Mouse (Mus musculus) forelimb bud, embryonic 11.5 days (tissue): ENCODE measurements around the gene Cacng2.

ENCODE experiments used
- DNase-seq: peaks from one replicate; pipeline ENCODE4 v3.0.0-alpha.2; 2012; ENCODE audit warnings: low read depth, low spot score

The Cacng2 gene

DNA sequence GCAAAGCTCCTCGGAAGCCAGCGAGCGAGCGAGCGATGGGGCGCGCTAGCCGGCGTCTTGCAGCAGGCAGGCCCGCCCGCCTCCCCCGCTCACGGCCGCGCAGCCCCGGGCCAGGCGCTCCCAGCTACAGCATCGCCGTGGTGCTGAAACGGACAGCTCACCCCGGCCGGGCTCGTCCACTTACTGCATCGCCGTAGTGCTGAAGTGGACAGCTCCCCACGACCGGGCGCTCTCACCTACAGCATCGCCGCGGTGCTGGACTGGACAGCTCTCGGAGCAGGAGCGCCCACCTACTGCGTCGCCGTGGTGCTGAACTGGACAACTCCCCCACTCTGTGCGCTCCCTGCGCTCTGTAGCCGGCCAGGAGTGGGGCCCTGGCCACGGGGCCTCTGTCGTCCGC is at the start of gene Cacng2:
Cacng2 (minus strand) TSS at position 325 of the 400 bp plus-strand sequence.
- DNase-seq = peak; percentile 99

DNA sequence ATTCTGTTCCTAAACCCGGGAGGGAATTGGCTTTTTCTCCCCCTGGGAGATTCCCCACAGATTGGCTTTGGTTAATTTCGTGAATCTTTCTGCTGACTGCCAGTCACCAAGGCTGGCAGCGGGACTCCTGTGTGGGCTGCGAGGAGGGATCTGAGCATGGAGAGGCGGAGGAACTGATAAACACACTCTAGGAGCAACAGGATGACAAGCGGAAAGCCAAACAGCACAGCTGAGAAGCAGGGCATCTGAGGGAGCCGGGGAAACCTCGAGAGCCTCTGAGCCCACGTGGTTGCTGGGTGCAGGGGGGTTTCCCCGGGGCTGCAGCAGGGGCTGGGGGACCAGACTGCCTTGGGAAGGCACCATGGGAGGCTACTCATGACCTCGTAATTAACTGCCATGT is 49.7 kb upstream of the Cacng2 start:
- DNase-seq = no peak

DNA sequence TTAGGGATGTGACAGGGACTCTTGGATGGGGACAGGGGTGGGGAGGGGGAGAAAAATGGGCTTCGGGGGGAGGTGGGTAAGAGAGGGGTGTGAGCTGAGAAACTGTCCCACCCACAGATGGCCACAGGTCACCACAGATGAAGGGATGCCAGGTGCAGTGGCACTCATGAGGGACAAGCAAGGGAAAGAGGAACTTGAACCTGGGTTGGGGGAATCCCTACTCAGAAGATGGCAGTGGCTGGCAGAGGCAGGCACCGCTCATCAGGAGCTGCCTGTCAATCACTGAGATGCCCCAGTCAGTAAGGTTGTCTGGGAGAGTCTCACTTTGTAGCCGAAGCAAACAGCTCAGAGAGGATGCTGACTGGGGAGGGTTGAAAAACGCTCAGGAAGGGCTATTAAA is 45.5 kb upstream of the Cacng2 start:
- no peak for DNase-seq

DNA sequence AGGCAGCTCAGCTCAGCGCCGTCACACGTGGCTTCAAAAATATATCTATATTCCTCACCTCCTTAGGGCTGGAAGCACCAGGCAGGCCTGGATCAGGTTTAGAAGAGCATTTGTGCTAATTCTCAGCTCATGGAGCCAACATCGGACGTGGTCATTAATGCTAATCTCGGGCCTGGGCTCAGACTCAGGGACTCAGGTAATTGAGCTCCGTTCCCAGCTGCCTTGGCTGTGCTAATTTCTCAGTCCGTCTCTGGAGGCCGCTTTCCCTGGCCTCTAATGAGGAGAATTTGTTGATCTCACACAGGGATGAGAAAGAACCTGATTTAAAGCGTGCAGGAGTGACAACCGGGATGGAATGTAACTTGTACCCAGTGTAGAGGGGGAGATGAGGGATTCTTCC is 44.6 kb upstream of the Cacng2 start:
- DNase-seq = no peak

DNA sequence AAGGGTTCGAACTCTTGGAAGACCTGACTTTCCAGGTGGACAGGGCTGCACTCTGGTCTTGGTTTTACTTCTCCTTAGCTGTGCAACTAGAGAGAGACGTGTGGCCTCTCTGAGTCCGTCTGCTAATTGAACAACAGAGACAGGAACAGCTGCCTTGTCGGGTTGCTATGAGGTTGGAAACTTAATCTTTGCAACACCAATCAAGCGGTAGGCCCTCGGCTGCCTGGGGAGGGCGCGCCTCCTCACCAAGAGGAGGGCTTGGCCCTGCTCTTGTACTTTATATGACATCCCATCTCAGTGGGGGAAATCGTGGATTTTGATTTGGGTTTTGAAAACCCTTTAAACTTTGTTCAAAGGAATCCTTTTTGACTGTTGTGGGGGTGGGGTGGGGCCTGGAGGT is 42.1 kb upstream of the Cacng2 start:
- no peak for DNase-seq

DNA sequence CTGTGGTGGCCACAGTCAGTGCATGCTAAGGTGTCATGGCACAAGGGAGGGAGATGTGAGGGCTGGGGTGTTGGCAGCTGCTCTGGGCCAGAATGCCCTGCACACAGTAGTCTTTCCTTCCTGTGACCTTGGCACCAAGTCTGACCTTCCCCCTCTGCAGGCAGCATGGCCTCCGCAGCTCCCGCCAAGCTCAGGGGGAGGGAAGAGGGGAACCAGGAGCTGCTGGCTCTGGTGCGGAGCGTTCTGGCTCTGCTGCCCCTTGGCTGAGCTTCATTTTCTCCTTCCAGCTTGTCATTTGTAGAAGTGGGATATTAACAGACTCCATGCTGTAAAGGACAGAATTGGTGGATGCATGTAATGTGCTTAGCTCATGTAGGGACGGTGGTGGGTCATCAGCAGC is 38.5 kb upstream of the Cacng2 start:
- DNase-seq = no peak

DNA sequence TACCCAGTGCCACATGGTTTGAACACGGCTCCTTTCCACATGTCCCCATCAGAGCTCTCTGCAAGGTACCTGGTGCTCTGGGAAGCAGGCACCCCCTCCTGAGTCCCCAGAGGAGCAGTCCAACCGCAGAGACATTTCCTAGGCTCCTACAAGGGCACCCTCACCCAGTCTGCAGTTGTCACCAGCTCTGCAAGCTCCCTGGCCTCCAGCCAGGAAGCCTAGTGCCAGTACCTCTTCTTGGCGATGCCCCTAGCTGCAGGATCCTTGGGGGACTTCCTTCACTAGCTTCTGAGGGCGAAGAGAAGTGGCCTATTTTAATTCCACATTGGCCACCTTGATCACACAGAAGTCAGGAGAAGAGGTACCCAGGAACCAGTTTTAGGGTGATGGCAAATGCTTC is 38.0 kb upstream of the Cacng2 start:
- no peak for DNase-seq

DNA sequence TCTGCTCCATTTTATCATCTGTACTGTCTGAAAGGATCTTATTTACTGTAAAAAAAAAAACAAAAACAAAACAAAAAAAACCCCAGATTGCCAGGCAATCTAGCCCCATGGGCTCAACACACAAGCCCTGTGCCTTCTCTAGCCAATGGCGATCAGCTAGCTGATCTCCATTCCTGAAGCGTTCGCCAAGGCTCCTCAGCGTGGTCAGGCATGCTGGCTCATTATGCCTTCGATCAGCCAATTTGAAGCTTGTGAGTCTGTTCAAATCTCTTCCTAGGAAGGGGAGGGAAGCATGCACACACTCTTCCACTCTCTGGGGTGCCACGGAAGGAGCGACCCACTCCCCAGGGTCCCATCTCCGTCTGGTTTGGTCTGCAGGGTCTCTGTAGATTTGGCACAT is 37.5 kb upstream of the Cacng2 start:
- no peak for DNase-seq

DNA sequence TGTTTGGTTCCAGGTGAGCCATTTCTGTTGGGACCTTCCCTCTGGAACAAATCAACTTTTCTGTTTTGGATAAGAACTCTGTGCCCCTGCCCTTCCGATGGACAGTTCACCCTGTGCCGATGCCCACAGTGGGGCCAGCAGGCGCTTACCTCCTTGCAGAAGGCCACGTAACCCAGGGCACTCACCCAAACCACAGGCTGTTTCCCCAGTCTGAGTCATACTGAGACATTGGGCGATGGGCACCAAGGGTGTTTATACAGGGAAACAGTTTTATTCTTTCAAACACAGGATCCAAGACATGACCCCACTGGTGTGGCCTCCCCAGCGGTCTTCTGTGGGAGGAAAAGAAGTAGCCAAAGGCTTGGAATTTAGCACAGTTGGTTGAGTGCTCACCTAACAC is 35.6 kb upstream of the Cacng2 start:
- DNase-seq = no peak

DNA sequence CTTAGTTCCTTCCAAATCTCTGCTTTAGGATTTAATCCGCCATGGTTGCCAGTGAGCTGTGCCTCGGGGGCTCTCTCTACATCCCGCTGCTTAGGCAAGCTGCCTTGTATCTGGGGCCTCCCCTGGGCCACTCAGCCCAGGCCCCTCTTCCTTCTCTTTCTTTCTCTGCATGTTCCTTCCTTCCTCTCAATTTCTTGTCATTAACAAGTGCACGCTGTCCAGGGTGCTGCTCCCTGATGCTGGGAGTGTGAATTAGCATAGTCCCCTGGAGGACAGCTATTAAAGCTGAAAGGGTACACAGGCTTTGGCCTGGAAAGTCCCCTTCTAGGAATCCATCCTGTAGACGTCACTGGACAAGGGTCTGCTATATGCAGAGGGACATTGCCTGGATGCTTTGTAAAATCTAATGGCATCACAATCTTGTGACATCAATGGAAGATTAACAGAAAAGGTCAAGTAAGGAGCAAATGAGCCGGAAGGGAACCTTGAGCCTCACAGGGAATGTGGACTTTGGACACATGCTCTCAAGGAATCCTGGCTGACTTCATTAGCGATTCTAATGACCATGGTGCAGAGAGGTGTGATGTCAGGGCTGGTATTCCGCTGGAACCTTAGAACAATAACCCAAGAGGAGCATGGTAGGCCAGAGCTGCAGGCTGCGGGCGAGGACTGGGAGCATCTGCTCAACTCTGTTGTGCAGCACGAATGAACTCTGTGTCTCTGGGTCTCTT is 33.4 kb upstream of the Cacng2 start:
- peak; percentile 23 for DNase-seq

DNA sequence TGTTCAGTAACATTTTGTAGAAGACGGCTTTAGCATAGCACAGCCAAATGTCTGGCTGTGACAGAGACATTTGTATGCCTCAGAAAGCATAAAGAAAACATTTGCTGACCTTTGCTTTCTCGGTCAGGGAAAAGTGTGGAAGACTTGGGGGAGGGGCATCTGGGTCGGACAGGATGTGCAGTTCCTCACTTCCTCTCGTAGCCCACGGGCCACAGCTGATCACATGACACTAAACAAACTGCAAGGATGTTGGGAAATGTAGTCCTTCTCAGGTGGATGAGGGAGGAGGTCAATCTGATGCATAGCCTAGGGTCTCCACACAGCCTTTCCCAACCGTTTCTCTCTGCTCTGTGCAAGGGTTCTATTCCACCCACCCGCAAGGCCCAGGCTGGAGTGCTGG is 28.7 kb upstream of the Cacng2 start:
- DNase-seq = no peak

DNA sequence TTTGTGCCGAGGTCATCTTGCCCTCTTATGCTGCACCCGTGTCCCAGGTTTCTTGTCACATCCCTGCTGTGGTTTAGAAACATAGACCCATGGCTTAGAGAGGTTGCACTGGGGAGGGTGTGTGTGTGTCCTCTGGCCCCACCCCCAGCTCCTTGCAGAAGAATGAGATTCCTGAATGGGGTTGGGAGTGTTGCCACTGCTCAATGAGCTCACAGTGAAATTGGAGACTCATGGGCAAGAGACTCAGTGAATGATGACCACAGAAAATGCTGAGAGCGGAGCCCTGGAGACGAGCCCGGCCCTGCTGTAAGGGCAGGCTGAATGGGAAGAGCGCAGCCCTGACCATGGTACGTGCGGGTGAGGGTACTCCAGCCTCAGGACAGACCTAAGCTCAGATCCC is 20.4 kb upstream of the Cacng2 start:
- no peak for DNase-seq

DNA sequence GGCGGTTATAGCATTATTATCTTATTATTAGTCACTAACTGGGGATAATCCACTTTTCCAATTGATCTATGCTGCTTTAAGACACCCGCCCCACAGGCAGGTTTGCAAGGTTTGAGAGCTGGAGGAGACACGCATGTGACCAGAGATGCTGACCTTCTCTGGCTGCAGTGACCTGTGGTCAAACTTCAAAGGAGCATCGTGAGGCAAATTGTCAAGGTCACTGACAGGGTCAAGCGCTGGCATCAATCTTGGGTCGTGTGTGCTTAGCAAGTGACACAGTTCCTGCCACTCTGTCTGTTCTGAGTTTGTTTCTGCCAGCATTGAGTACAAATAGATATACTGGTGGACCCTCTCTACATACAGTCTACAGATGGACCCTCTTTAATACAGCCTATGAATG is 14.8 kb upstream of the Cacng2 start:
- no peak for DNase-seq

DNA sequence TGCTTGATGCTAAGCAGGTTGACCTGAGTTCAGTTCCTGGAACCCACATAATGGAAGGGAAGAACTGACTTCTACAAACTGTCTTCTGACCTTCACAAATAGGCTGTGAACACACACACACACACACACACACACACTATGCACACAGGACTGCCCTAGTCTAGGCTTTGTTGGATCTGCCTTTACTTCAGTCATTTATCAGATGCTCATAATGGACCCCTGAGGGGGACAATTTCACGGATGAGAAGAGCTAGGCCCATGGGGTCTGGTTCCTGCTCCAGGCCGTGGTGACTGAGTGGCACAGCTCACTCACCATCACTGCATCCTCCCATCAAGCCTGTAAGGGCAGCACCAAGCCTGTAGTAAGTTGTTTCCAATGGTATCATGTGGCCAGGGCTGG is 13.6 kb upstream of the Cacng2 start:
- DNase-seq = no peak

DNA sequence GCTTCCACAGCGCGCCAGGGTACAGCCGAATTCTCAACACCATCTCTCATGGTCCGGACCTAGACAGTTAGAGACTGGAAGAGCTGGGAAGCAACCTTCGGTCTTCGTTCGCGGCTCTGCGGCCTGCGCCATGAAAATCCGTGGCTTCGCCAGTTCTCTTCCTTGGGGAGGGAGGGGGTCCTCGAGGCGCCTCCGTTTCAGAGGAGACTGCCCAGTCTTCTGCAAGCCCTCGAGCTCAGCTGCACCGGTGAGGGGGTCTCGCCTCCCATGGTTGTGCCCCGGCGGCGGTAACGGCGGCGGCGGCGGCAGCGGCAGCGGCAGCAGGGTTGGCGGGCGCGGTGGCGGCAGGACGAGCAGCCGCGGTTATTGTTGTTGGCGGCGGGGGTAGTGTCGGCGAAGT is 580 bp downstream of the Cacng2 start:
- DNase-seq = no peak

DNA sequence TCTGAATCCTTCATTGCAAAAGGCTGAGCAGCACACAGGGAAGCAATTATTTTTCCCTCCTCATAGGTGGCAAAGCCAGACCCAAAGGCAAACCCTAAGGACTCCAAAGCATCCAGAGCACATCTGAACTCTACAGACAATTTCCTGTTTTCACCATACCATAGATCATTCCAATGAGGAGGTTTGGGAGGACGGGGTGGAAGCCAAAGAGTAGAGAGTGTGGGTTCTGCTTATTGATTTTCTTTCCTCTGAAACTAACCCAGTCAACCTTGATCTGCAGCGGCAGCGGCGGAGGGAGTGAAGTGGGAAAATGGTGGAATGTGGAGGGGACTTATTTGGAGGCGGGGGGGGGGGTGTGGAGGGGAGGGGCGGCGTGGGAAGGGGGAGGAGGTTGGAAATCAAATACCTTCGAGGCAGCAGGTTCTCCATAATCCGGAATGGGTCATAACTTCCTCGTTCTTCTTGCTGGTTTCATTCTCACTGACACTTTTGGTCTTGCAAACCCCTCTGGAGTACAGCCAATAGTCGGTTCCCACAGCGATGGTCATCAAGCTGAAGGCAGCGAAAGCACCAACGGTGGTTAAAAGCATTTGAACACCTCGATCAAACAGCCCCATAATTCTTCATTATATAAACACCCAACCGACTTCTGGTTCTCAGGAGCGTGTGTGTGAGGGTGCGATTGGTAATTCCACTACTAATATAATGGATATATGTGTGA is 1.4 kb downstream of the Cacng2 start:
- DNase-seq = no peak

DNA sequence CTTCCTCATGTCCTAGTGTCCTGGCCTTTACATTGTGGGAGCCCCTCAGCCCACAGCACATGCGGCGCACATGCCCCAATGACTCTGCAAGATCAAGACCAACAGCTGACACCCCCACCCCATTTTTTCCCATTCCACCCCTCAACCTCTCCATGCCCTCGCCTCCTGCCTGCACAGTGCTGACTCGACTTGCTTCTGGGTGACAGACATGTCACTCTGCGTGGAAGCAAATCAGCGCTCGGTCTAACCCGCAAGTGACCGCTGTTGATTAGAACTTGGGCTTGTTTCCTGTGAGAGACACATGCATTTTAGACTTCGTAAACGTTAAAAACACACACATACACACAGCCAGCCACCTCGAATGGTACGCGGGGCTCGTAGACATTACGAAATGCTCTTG is 2.1 kb downstream of the Cacng2 start:
- no peak for DNase-seq

DNA sequence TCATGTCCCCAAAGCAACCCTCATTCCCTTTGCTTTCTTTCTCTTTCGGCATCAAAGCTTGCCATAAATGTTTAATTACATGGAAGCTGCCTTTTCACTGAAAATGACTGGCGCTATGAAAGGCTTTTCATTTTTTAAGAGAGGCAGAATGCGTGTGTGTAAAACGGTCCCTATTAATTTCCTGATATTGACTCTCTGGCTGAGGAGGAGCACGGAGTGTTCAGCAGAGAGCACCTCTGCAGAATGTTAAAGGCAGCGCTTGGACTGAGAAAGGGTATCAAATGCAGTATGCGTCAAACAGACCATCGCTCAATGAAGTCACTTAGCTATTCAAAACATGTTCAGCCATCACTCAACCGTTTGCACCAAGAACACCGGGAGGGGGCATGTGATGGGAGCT is 2.9 kb downstream of the Cacng2 start:
- no peak for DNase-seq

DNA sequence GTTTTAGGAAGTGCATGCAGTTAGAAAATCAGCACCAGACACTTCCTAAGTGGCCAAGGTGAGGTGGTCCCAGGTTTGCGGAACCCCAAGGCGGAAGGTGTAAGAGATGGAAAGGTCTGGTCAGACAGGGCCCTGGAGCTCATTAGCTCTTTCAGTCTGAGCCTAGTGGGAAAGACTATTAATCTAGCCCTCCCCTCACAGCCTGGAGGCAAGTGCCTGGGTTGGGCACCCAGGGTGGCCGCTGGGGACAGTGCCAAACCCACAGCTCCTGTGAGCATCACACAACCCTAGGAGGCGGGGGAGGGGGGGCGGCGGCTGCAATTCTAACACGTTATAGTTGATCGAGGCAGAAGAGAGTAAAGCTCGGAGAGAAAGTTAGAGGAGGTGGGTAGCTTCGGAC is 3.6 kb downstream of the Cacng2 start:
- no peak for DNase-seq

DNA sequence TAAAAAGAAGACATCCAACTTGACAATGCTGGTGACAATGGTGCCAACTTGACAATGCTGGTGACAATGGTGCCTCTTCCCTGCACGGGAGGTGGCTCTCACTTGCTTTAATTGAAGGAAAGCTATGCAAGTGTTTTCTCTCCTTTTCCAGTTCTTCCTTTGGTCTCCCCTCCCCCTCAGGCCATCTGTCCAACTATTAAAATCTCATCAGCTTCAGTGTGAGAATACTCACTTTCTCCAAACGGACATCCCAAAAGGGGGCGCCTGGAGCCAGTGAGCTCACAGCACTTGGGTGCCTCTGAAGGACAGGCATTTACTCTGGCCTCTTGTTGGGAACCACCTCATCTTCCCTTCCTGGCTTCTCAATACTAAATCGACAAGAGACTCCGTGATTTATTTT is 20.3 kb downstream of the Cacng2 start:
- DNase-seq = no peak

DNA sequence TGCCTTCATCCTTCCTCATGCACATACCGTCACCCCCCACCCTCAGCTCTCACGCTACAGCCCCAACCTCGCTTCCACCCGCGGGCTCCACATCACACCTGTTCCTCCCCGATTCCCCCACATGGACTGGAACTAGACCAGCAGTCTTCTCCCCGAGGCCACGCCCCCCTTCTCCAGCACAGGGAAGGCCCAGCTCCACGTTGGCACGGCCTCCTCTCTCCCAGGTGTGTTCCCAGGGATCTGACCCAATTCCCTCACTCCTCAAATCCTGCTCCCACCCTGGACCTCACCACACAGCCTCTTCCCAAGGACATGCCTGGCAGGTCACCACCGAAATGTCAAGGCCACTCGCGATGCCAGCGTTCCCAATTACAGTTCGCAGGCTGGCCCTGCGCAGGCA is 23.8 kb downstream of the Cacng2 start:
- no peak for DNase-seq

DNA sequence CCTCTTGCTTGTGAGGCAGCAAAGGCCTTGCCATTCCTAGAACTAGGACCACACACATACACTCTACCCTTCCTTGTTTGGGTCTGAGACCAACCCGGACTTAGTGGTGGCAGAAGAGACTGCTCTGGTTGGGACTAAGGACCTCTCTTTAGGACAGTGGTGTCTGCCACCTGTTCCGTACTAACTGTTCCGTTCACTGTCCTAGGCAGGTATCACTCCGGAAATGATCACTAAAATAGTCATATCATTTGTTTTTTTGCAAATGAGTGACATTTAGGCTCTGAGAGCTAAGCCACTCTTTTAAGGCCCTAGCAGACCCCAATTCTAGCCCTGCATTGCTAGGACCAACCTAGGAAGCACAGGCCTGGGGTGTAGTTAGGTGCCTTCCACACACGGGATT is 26.2 kb downstream of the Cacng2 start:
- DNase-seq = no peak

DNA sequence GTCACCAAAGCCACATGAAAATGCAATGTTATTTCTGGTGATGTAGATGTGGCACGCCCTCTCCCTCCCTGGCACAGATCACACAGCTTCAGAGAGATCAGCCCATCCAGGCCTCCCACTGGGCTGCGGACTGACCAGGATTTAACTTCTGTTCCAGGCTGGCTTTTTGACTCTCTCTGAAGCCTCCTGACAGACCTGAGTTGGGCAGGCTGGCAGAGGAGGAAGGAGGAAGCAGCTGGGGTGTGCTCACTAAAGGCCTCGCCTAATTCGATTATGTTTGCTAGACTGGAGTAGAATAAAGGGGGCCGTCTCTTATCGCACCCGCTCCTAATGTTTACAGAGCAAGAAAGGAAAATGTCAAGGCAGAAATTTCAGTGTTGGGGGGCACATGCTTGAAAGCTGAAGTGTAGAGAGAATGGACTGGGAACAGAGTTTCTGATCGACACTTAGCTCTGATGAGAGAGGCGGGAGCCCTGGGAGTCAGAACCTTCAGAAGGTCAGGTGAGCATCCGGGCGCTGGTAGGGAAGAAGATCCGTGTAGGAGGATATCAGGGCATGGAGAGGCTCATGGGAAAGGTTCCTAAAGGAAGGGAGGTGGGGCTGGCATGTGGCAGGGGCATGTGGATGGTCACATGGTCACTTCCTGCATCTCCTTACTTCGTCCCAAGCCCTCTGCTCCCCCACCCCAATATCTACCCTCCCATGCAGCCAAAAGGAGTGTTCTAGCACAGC is 36.8 kb downstream of the Cacng2 start:
- DNase-seq = no peak
